8 mouse cellular contexts compared by ENCODE assay signal in the genomic region with DNA sequence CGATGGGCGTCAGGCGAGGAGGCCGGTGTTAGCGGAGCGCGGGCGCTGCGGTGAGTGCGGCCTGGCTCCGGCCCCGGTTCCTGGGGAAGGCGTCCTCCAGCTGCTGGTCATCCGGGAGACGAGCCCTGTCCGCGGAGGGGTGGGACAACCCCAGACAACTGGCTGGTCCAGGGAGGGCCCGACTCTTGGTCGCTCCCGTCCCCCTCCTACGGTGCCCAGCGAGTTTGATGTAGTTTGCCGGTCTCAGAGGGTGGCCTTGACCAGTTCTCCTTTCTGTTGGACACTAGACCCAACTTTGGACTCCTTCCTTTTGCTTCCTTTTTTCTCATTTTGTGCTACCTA. TPM values are rescaled to one million over a fixed set of nuclear protein-coding genes. Genes with fewer than 3 reads are reported as not detected.
A peak's percentile ranks its signal among the peaks of the same experiment; 100 is the strongest.
DNase-seq lines count a peak whose midpoint lies in the region; ATAC-seq and TF ChIP-seq lines count a peak whose summit lies in the region.

No protein-coding gene starts in this region.

- TF ChIP-seq CTCF in cortical plate, adult 2 months (IDR thresholded peaks at IDR 0.05; ENCODE audit: extremely low read depth, insufficient read depth, low read length), result no peak

- H3K9ac ChIP-seq in kidney, embryonic 15.5 days, result peak overlapping the region; percentile 75
- peak overlapping the region; percentile 91 for H3K9ac ChIP-seq in intestine, embryonic 15.5 days

- H3K27me3 ChIP-seq in kidney, embryonic 15.5 days, result peaks cover 15% of the 10 kb centered on the region
- H3K27me3 ChIP-seq in intestine, embryonic 15.5 days (replicated peaks), result no peaks in the 10 kb centered on the region

- intact Hi-C loops in left cerebral cortex, postnatal 14 days (cut with DNase I), result loop anchor here (2.0 kb wide), 1 partner anchor 33 kb away; no protein-coding TSS in a partner anchor

- H3K27ac ChIP-seq in kidney, embryonic 15.5 days, result peak overlapping the region; percentile 80
- H3K27ac ChIP-seq in cortical plate, adult 2 months (ENCODE audit: insufficient read depth, low read length), result no peak overlapping the region
- H3K27ac ChIP-seq in intestine, embryonic 15.5 days, result peak overlapping the region; percentile 80

- TF ChIP-seq POLR2A in cortical plate, adult 2 months (IDR thresholded peaks at IDR 0.05; ENCODE audit: extremely low read depth, insufficient read depth, low read length), result no peak

- peak overlapping the region; percentile 65 for H3K4me3 ChIP-seq in kidney, embryonic 15.5 days (replicated peaks)
- H3K4me3 ChIP-seq in cortical plate, adult 2 months (ENCODE audit: insufficient read depth, low read length), result peak overlapping the region; percentile 73
- peak overlapping the region; percentile 85 for H3K4me3 ChIP-seq in intestine, embryonic 15.5 days (replicated peaks)

- H3K36me3 ChIP-seq in kidney, embryonic 15.5 days, result 0 out of 2 replicates have a peak, but pooled peaks cover under 1% of the 10 kb centered on the region
- no peaks in the 10 kb centered on the region for H3K36me3 ChIP-seq in intestine, embryonic 15.5 days

- under 1% methylated on average over 23 of the region's 23 CpGs for WGBS in kidney, embryonic 15.5 days
- WGBS in intestine, embryonic 15.5 days, result 0% methylated on average over 23 of the region's 23 CpGs

- H3K4me1 ChIP-seq in kidney, embryonic 15.5 days, result peaks cover 10% of the 10 kb centered on the region
- peaks cover 1% of the 10 kb centered on the region; the same call in 1 of the 2 replicates for H3K4me1 ChIP-seq in cortical plate, adult 2 months (ENCODE audit: control insufficient read depth, insufficient read depth, low read length)
- 0 out of 2 replicates have a peak, but pooled peaks cover 6% of the 10 kb centered on the region for H3K4me1 ChIP-seq in intestine, embryonic 15.5 days (replicated peaks)

- peak overlapping the region; percentile 77 for H3K4me2 ChIP-seq in kidney, embryonic 15.5 days
- H3K4me2 ChIP-seq in intestine, embryonic 15.5 days (replicated peaks), result peak overlapping the region; percentile 75

- ATAC-seq in kidney, embryonic 15.5 days (replicated peaks; ENCODE audit: low FRiP score), result peak; percentile 94
- peak; percentile 88 for ATAC-seq in intestine, embryonic 15.5 days
- ATAC-seq in monocyte, adult 5-6 weeks (replicated peaks; ENCODE audit: insufficient number of reproducible peaks, low FRiP score, low TSS enrichment, poor library complexity, severe bottlenecking), result peak; percentile 13
- ATAC-seq in erythroid progenitor cell, adult 5-6 weeks (replicated peaks; ENCODE audit: low FRiP score, poor library complexity, severe bottlenecking), result no peak

- no peak for DNase-seq in kidney, postnatal 36 days
- DNase-seq in cerebellum, adult 11-12 months, result no peak
- DNase-seq in left cerebral cortex, postnatal 14 days (ENCODE audit: low spot score in 2 of 2), result no peak

- no peaks in the 10 kb centered on the region for H3K9me3 ChIP-seq in kidney, embryonic 15.5 days (replicated peaks)
- no peaks in the 10 kb centered on the region for H3K9me3 ChIP-seq in intestine, embryonic 15.5 days

RNA-seq across cellular contexts. Expression of a gene that starts 0.3 kb away (rescaled TPM):
- polyA plus RNA-seq in kidney, embryonic 15.5 days (2015; fragmentation: Nextera tagmentation; extraction: Ambion mirVana), result 42.6 and 43.6 TPM in 2 replicates
- 39.0 and 39.2 TPM in 2 replicates for polyA plus RNA-seq in cortical plate, adult 2 months (2012; rRNA removed)
- polyA plus RNA-seq in intestine, embryonic 15.5 days (2015; fragmentation: Nextera tagmentation; extraction: Ambion mirVana), result 35.9 and 36.9 TPM in 2 replicates
- 72.0 to 89.6 TPM (median 77.6 TPM) in 3 replicates for total RNA-seq in monocyte, adult 5-6 weeks (2017)
- total RNA-seq in erythroid progenitor cell, adult 5-6 weeks (2015; ENCODE audit: low replicate concordance), result 36.0 and 44.0 TPM in 2 replicates
- 29.5 and 36.7 TPM in 2 replicates for total RNA-seq in erythroid progenitor cell, adult 5-6 weeks (2017; ENCODE audit: low replicate concordance)
- 10 to 100 TPM; 40.4 to 46.6 TPM for total RNA-seq in left cerebral cortex, postnatal 14 days (2021)

RNA-seq across cellular contexts. Expression of a gene that starts 31.3 kb away (rescaled TPM):
- 54.4 and 57.2 TPM in 2 replicates for polyA plus RNA-seq in kidney, embryonic 15.5 days (2015; fragmentation: Nextera tagmentation; extraction: Ambion mirVana)
- polyA plus RNA-seq in cortical plate, adult 2 months (2012; rRNA removed), result 19.6 and 20.9 TPM in 2 replicates
- polyA plus RNA-seq in intestine, embryonic 15.5 days (2015; fragmentation: Nextera tagmentation; extraction: Ambion mirVana), result 36.3 and 39.6 TPM in 2 replicates
- total RNA-seq in monocyte, adult 5-6 weeks (2017), result 22.6 to 29.9 TPM (median 25.9 TPM) in 3 replicates
- total RNA-seq in erythroid progenitor cell, adult 5-6 weeks (2015; ENCODE audit: low replicate concordance), result 27.0 and 62.0 TPM in 2 replicates
- total RNA-seq in erythroid progenitor cell, adult 5-6 weeks (2017; ENCODE audit: low replicate concordance), result 31.1 and 39.0 TPM in 2 replicates
- total RNA-seq in left cerebral cortex, postnatal 14 days (2021), result 10 to 100 TPM; 20.1 to 21.4 TPM
